Mouse (Mus musculus) telencephalon, adult 2 months (tissue): ENCODE measurements at regions not wholly inside any gene's neighbourhood (a gene's known extent, or its start where the extent isn't known, plus 50 kb on each side); places are given as distances from the start of the nearest gene placed in this dataset.

Source experiments
- DNase-seq: peaks from one replicate; pipeline ENCODE4 v3.0.0-alpha.2; 2011; ENCODE audit warnings: low read depth, low spot score

- DNase-seq, result no peak
Observed at GRCm38 (mm10) chr5:119613981-119614770, 56.3 kb upstream of the Tbx3 start.

- no peak for DNase-seq
Observed at GRCm38 (mm10) chr5:119615681-119616080, 54.8 kb upstream of the Tbx3 start.

DNA sequence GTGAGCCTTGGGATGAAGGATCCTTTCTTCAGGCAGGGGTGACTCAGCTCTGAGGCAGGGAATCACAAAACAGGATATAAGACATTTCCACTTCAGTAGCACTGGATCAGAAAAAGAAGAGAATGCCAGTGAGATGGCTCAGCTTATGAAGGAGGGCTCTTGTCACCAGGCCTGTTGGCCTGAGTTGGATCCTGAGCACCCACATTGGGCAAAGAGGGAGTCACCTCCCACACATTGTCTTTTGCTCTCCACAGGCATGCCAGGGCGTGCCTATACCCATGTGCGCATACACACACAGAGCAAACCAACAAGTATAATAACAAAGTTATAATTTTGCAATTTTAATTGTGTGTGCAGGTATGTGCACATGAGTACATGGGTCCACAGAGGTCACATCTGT is 52.6 kb upstream of the Tbx3 start:
- DNase-seq, result no peak

DNA sequence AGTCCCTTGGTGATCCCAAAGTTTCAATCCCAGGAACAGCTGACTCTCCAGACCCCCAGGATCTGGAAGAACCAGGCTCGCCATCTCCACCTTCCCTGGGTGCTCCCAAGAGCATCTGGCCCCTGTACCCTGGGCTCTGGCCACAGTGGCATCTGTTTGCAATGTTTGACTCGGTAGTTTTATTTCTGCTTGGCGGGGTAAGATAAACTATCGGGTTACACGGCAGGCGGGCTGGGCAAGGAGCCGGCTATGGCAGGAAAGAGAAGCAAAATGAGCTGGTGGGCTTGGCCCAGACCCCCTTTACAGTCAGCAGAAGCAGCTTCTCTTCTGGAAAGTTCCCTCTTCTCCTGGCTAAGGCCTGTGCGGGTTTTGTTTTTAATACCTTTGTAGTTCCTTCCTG is 50.6 kb upstream of the Tbx3 start:
- no peak for DNase-seq
